Mouse (Mus musculus): ENCODE measurements at regions not wholly inside any gene's neighbourhood (a gene's known extent, or its start where the extent isn't known, plus 50 kb on each side); places are given as distances from the start of the nearest gene placed in this dataset.
A peak's percentile ranks its signal among the peaks of the same experiment; 100 is the strongest.

DNA sequence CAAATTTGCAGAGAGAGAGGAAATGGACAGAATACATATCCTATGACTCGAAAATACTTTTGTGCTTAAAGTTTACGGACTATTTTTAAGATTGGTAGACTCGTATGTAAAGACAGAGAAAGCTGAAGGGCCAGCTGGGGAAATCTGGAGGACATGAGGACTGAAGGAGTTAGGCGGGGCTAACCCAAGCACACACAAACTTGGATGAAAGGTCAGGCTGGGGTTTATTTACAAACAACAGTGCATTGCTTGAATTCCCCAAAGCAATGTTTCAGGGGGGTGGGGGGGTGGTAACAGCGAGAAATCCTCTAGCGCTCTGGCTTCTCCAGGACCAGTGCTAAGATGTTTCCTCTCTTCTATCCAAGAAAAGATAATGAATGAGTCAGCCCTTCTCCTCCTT, 68.3 kb downstream of the Ptger2 start:
- H3K27me3 ChIP-seq (ENCODE audit: control insufficient read depth, insufficient read depth, low read length) = no peaks in the 10 kb centered on the region
- no peak overlapping the region for H3K9ac ChIP-seq (replicated peaks; ENCODE audit: low read depth, low read length)
- no peak for TF ChIP-seq EP300 (IDR thresholded peaks at IDR 0.05; ENCODE audit: low read depth)
- TF ChIP-seq CTCF (IDR thresholded peaks at IDR 0.05; ENCODE audit: low read depth) = no peak
- H3K36me3 ChIP-seq (replicated peaks; ENCODE audit: control insufficient read depth, insufficient read depth, low read length) = no peaks in the 10 kb centered on the region
- H3K27ac ChIP-seq (ENCODE audit: low read depth) = no peak overlapping the region
- no peak overlapping the region for H3K4me2 ChIP-seq (ENCODE audit: low read depth, low read length)
- H3K4me1 ChIP-seq (ENCODE audit: control insufficient read depth, insufficient read depth) = no peaks in the 10 kb centered on the region
- H3K9me3 ChIP-seq (replicated peaks; ENCODE audit: control insufficient read depth, low read length) = no peaks in the 10 kb centered on the region
- no peak for DNase-seq (ENCODE audit: low spot score)
- ATAC-seq (ENCODE audit: insufficient read depth, low read depth) = no peak
- 67% methylated on average over 6 of the region's 6 CpGs for WGBS
- H3K4me3 ChIP-seq (ENCODE audit: low read depth, low read length) = no peak overlapping the region

DNA sequence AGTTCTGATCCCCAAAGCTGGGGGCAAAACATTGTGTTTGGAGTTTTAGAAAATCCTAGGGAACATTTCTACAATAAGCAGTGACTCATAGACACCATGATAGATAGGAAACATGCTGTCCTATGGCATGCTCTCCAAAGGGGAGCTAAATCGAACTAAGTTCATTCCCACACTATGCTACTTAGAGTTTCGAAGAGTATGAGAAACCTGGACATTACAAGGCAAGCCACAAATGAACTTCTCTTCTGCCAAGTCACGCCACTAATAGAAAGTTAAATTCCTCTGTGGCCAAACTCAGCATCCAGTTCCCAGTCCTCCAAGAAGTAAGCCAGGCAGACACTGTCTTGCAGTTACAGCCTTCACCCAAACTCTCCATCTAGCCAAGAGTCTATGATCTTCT, 73.7 kb downstream of the Ptger2 start:
- no peak overlapping the region for H3K9ac ChIP-seq (replicated peaks; ENCODE audit: low read depth, low read length)
- TF ChIP-seq EP300 (IDR thresholded peaks at IDR 0.05; ENCODE audit: low read depth) = no peak
- no peak for TF ChIP-seq CTCF (IDR thresholded peaks at IDR 0.05; ENCODE audit: low read depth)
- no peak overlapping the region for H3K4me2 ChIP-seq (ENCODE audit: low read depth, low read length)
- WGBS = 64% methylated on average over 3 of the region's 3 CpGs
- no peak overlapping the region for H3K4me3 ChIP-seq (ENCODE audit: low read depth, low read length)
- ATAC-seq (ENCODE audit: insufficient read depth, low read depth) (no peak), DNase-seq (ENCODE audit: low spot score) (no peak)
- H3K9me3 ChIP-seq (replicated peaks; ENCODE audit: control insufficient read depth, low read length) = no peaks in the 10 kb centered on the region
- no peaks in the 10 kb centered on the region for H3K27me3 ChIP-seq (ENCODE audit: control insufficient read depth, insufficient read depth, low read length)
- no peak overlapping the region for H3K27ac ChIP-seq (ENCODE audit: low read depth)
- no peaks in the 10 kb centered on the region for H3K4me1 ChIP-seq (ENCODE audit: control insufficient read depth, insufficient read depth)
- H3K36me3 ChIP-seq (replicated peaks; ENCODE audit: control insufficient read depth, insufficient read depth, low read length) = no peaks in the 10 kb centered on the region

DNA sequence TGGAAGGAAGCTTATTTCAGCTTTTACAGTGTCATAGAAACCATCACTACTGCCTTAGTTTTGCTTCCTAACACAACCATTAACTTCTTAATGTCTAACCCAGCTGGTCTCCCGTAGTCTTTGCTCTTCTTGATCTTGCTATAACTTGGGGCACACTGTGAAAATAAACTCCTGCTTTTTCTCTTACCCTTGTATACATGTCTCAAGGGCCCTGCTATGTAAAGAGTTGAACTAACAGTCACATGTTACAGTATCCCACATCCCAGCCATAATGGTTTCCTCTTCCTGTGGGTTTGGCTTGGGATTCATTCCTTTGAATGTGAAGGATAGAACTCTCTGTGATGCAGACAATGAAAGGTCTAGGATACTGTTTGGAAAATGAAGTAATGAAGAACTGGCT, 76.5 kb downstream of the Ptger2 start:
- no peak for TF ChIP-seq EP300 (IDR thresholded peaks at IDR 0.05; ENCODE audit: low read depth)
- TF ChIP-seq CTCF (IDR thresholded peaks at IDR 0.05; ENCODE audit: low read depth) = no peak
- no peaks in the 10 kb centered on the region for H3K9me3 ChIP-seq (replicated peaks; ENCODE audit: control insufficient read depth, low read length)
- 76% methylated on average over 1 of the region's 1 CpGs for WGBS
- no peaks in the 10 kb centered on the region for H3K27me3 ChIP-seq (ENCODE audit: control insufficient read depth, insufficient read depth, low read length)
- no peak overlapping the region for H3K4me3 ChIP-seq (ENCODE audit: low read depth, low read length)
- no peak for ATAC-seq (ENCODE audit: insufficient read depth, low read depth)
- H3K36me3 ChIP-seq (replicated peaks; ENCODE audit: control insufficient read depth, insufficient read depth, low read length) = no peaks in the 10 kb centered on the region
- H3K9ac ChIP-seq (replicated peaks; ENCODE audit: low read depth, low read length) = no peak overlapping the region
- no peak overlapping the region for H3K27ac ChIP-seq (ENCODE audit: low read depth)
- H3K4me1 ChIP-seq (ENCODE audit: control insufficient read depth, insufficient read depth) = no peaks in the 10 kb centered on the region
- H3K4me2 ChIP-seq (ENCODE audit: low read depth, low read length) = no peak overlapping the region
- no peak for DNase-seq (ENCODE audit: low spot score)

DNA sequence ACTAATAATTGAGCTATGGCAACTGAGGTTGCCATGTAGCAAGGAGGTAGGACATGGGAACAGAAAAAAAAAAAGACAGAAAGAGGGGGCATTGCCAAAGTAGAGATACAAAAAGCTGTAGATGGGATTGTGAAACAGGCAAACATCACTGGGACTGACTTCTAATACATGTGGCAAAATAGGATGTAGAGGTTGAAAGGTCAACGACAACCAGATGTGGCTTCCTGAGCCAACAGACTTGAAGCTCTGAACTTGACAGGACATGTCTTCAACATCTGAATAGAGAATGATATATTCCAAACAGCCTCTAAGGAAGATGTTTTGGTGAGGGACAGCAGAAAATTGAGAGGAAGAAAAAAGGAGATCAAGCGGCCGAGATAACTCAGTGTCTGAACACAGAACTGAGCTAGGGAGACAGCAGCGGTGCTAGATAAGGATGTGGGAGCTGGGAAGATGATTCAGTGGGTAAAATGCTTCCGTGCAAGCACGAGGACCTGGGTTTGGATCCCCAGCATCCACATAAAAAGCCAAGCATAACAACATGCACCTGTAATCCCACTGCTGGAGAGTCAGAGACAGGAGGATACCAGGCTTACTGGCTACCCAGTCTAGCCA, 81.7 kb downstream of the Ptger2 start:
- H3K4me2 ChIP-seq (ENCODE audit: low read depth, low read length) = no peak overlapping the region
- H3K9me3 ChIP-seq (replicated peaks; ENCODE audit: control insufficient read depth, low read length) = no peaks in the 10 kb centered on the region
- no peak overlapping the region for H3K27ac ChIP-seq (ENCODE audit: low read depth)
- H3K4me1 ChIP-seq (ENCODE audit: control insufficient read depth, insufficient read depth) = 0 out of 2 replicates have a peak, but pooled peaks cover 2% of the 10 kb centered on the region
- no peak overlapping the region for H3K9ac ChIP-seq (replicated peaks; ENCODE audit: low read depth, low read length)
- no peak overlapping the region for H3K4me3 ChIP-seq (ENCODE audit: low read depth, low read length)
- no peaks in the 10 kb centered on the region for H3K27me3 ChIP-seq (ENCODE audit: control insufficient read depth, insufficient read depth, low read length)
- H3K36me3 ChIP-seq (replicated peaks; ENCODE audit: control insufficient read depth, insufficient read depth, low read length) = no peaks in the 10 kb centered on the region
- DNase-seq (ENCODE audit: low spot score) = no peak
- WGBS = 47% methylated on average over 6 of the region's 6 CpGs
- TF ChIP-seq CTCF (IDR thresholded peaks at IDR 0.05; ENCODE audit: low read depth) (no peak), EP300 (IDR thresholded peaks at IDR 0.05; ENCODE audit: low read depth) (no peak)
- no peak for ATAC-seq (ENCODE audit: insufficient read depth, low read depth)

DNA sequence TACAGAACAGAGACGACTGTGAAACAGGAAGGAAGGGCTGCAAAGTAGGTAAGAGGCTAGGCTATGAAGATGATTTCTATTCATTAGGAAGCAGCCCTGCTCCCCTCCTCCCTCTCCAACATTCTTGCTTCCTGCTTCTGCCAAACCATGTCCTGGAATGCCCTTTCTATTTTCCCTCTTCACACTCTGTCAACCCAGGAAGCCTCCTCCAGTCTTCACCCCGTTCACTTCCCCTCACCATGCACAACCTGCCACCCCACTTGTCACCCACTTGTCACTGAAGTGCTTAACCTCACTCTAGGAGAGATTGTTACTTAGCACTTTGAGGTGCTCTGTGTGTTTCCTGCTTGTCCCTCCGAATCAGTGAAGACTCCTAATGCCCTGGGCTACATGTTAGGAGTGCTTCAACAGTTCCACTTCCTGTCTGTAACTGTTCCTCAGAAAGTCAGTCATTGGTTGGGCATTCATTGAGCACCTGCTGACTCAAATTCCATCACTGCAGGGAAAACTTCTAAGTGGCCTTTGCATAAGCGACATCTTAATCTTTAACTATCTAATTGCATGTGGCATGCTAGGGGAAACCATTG, 87.0 kb downstream of the Ptger2 start:
- H3K9ac ChIP-seq (replicated peaks; ENCODE audit: low read depth, low read length) = no peak overlapping the region
- H3K9me3 ChIP-seq (replicated peaks; ENCODE audit: control insufficient read depth, low read length) = no peaks in the 10 kb centered on the region
- no peaks in the 10 kb centered on the region for H3K27me3 ChIP-seq (ENCODE audit: control insufficient read depth, insufficient read depth, low read length)
- H3K4me3 ChIP-seq (ENCODE audit: low read depth, low read length) = no peak overlapping the region
- peak; percentile 30 for ATAC-seq (ENCODE audit: insufficient read depth, low read depth)
- WGBS = 25% methylated on average over 4 of the region's 4 CpGs
- H3K4me2 ChIP-seq (ENCODE audit: low read depth, low read length) = no peak overlapping the region
- H3K4me1 ChIP-seq (ENCODE audit: control insufficient read depth, insufficient read depth) = 0 out of 2 replicates have a peak, but pooled peaks cover 5% of the 10 kb centered on the region
- DNase-seq (ENCODE audit: low spot score) = no peak
- H3K27ac ChIP-seq (ENCODE audit: low read depth) = no peak overlapping the region
- H3K36me3 ChIP-seq (replicated peaks; ENCODE audit: control insufficient read depth, insufficient read depth, low read length) = no peaks in the 10 kb centered on the region
- TF ChIP-seq EP300 (IDR thresholded peaks at IDR 0.05; ENCODE audit: low read depth) (no peak), CTCF (IDR thresholded peaks at IDR 0.05; ENCODE audit: low read depth) (no peak)

DNA sequence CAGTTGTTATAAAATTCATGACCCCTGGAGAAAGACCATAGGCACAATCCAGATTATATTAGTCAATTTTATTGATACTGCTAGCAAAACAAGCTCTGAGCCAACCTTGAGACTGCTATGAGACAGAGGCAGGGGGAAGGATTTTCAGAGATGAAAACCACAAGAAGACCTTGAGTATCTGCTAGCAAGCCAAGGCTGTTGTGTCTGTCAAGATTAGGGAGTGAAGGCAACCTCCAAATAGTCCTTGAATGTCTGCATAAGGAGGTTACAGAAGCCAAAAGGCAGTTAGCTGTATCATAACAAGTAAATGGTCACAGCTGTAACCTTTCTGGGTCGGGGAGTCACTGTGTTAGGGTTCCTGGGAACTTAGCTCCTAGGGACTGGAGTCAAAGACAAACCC, 89.2 kb downstream of the Ptger2 start:
- no peak overlapping the region for H3K27ac ChIP-seq (ENCODE audit: low read depth)
- no peak overlapping the region for H3K4me2 ChIP-seq (ENCODE audit: low read depth, low read length)
- no peaks in the 10 kb centered on the region for H3K9me3 ChIP-seq (replicated peaks; ENCODE audit: control insufficient read depth, low read length)
- H3K4me1 ChIP-seq (ENCODE audit: control insufficient read depth, insufficient read depth) = 0 out of 2 replicates have a peak, but pooled peaks cover 5% of the 10 kb centered on the region
- no peak for ATAC-seq (ENCODE audit: insufficient read depth, low read depth)
- no peaks in the 10 kb centered on the region for H3K27me3 ChIP-seq (ENCODE audit: control insufficient read depth, insufficient read depth, low read length)
- no peak for DNase-seq (ENCODE audit: low spot score)
- H3K9ac ChIP-seq (replicated peaks; ENCODE audit: low read depth, low read length) = no peak overlapping the region
- H3K4me3 ChIP-seq (ENCODE audit: low read depth, low read length) = no peak overlapping the region
- TF ChIP-seq EP300 (IDR thresholded peaks at IDR 0.05; ENCODE audit: low read depth) = no peak
- TF ChIP-seq CTCF (IDR thresholded peaks at IDR 0.05; ENCODE audit: low read depth) = no peak
- H3K36me3 ChIP-seq (replicated peaks; ENCODE audit: control insufficient read depth, insufficient read depth, low read length) = no peaks in the 10 kb centered on the region
- WGBS = 39% methylated on average over 1 of the region's 1 CpGs
